Mouse (Mus musculus) liver, embryonic 12.5 days (tissue): ENCODE measurements around the gene Tkt. TPM values are rescaled to one million over a fixed set of nuclear protein-coding genes. Genes with fewer than 3 reads are reported as not detected.

Source experiments
- ATAC-seq: fragments of 200-750 bp; cut with Nextera tagmentation; 2 replicates; pipeline ENCODE4 v1.8.0; 2017; ENCODE audit warnings: moderate number of reproducible peaks, mild to moderate bottlenecking, moderate library complexity
- H3K27ac ChIP-seq: fragments of 300-500 bp; sonication (generic); 2 replicates; pipeline ENCODE4 v1.5.1; 2016; ENCODE audit warnings: mild to moderate bottlenecking
- H3K27me3 ChIP-seq: fragments of 300-500 bp; sonication (generic); replicated peaks from 2 replicates; pipeline ENCODE4 v1.6.1; 2016; ENCODE audit warnings: mild to moderate bottlenecking, moderate library complexity
- H3K36me3 ChIP-seq: fragments of 300-500 bp; sonication (generic); 2 replicates; pipeline ENCODE4 v1.6.1; 2016; ENCODE audit warnings: mild to moderate bottlenecking, moderate library complexity
- H3K4me1 ChIP-seq: fragments of 300-500 bp; sonication (generic); 2 replicates; pipeline ENCODE4 v1.6.1; 2016
- H3K4me2 ChIP-seq: fragments of 300-500 bp; sonication (generic); 2 replicates; pipeline ENCODE4 v1.6.1; 2016; ENCODE audit warnings: mild to moderate bottlenecking, moderate library complexity
- H3K4me3 ChIP-seq: fragments of 300-500 bp; sonication (generic); 2 replicates; pipeline ENCODE4 v1.5.1; 2016; ENCODE audit warnings: mild to moderate bottlenecking, moderate library complexity
- H3K9ac ChIP-seq: fragments of 300-500 bp; sonication (generic); 2 replicates; pipeline ENCODE4 v1.6.1; 2016; ENCODE audit warnings: mild to moderate bottlenecking, moderate library complexity
- H3K9me3 ChIP-seq: fragments of 300-500 bp; sonication (generic); replicated peaks from 2 replicates; pipeline ENCODE4 v1.6.1; 2016; ENCODE audit warnings: mild to moderate bottlenecking, moderate library complexity
- WGBS: fragments of 180-500 bp; shearing (Covaris S2); methylation state at CpG from one replicate; pipeline ENCODE4 v1.1.7; 2016; ENCODE audit not compliant: insufficient replicate concordance; 5-methylcytosine and 5-hydroxymethylcytosine counted together
- polyA plus RNA-seq: library from polyadenylated mRNA; unstranded; fragments of >200 nt; fragmentation: Nextera tagmentation; extraction: Ambion mirVana; gene quantifications from 2 replicates; pipeline ENCODE4 v1.2.1, GENCODE M21; 2016

Gene Tkt
- polyA plus RNA-seq, 1 experiment from 2014 or later: 280 TPM

DNA sequence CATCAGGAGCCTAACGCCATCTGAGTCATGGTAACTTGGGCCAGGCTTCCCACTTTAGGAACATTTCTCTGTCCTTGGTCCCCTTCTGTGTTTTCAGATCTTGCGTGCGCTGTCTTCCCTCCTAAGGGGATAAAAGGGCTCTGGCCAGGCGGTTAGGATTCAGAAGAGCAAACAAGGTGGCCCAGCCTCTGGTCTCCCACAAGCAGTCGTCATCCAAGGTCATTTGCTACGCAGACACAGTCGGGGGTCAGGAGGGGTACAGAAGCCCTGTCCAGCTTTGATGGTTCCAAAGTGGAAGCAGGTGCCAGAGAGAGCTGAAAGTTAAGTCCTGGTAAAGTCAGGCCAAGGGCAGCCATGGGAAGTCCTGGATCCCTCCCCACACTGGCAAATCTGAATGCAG is 42.8 kb downstream of the Tkt start:
- no peaks in the 10 kb centered on the region for H3K9me3 ChIP-seq
- H3K9ac ChIP-seq: no peak overlapping the region
- no peaks in the 10 kb centered on the region; the same call in 1 of the 2 replicates for H3K36me3 ChIP-seq
- ATAC-seq: no peak
- no peak overlapping the region for H3K4me2 ChIP-seq
- 63% methylated on average over 7 of the region's 7 CpGs for WGBS
- H3K4me1 ChIP-seq: peaks cover 20% of the 10 kb centered on the region
- no peak overlapping the region for H3K4me3 ChIP-seq
- no peak overlapping the region for H3K27ac ChIP-seq
- no peaks in the 10 kb centered on the region for H3K27me3 ChIP-seq

DNA sequence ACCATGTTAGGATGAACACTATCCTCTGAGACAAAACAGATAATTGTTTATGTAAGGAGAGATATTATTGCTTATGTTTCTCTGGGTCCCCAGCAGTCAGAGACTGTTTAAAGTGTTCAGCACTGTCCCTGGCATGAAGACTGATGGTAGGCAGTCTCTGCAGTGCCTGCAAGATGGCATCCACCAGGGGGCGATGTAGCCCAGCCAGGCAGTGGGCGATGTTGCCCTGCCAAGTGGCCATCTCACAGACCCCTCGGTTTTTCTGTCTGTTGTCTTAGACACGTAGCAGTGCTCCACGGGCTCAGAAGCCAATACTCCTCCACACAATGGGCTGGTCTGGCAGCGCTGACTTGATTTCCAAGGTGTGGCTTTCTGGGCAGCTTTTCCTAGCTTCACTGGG is 43.3 kb downstream of the Tkt start:
- H3K27me3 ChIP-seq: no peaks in the 10 kb centered on the region
- H3K4me3 ChIP-seq: no peak overlapping the region
- no peak overlapping the region for H3K27ac ChIP-seq
- WGBS: 9% methylated on average over 6 of the region's 6 CpGs
- H3K4me2 ChIP-seq: no peak overlapping the region
- no peaks in the 10 kb centered on the region for H3K9me3 ChIP-seq
- peaks cover 17% of the 10 kb centered on the region for H3K4me1 ChIP-seq
- no peaks in the 10 kb centered on the region; the same call in 1 of the 2 replicates for H3K36me3 ChIP-seq
- no peak for ATAC-seq
- H3K9ac ChIP-seq: no peak overlapping the region

DNA sequence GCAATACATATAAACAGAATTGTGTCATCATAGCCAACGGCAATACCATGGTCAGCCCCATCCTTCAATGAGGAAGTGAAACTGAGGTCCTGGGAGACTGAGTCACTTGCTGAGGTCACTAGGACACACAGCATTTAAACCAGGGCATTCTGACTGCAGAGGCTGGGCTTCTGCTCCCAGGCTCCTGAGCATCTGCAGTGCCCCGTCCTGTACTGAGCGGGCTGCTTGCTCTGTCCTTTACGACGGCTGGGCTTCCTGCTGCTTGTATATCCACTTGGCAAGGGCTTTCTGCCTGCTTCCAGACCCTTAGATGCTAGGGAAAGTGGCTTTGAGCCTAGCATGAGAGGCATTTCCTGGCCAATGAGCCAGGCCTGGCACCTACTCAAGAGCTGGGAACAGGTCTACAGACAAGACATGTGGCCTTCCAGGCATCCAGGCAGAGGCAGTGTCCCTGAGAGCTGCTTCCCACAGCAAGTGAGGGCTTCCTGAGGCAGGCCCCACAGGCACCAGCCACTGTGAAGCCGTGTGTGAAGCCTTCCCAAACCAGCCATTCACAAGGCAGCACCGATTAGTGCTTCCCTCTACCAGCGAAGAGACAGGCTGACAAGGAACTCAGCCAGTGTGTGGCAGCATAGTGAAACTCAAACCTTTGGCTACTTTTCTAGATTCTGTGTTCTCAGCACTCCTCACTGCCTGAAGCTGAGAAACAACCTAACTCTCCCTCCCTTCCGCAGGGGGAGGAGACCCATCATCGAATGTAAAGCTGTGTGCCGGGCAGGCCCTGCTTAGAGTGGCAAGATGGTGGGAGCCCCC is 45.3 kb downstream of the Tkt start:
- ATAC-seq: peak; percentile 22; the same call in 1 of the 2 replicates
- peak overlapping the region; percentile 52; the same call in 1 of the 2 replicates for H3K27ac ChIP-seq
- no peak overlapping the region for H3K4me2 ChIP-seq
- H3K9me3 ChIP-seq: no peaks in the 10 kb centered on the region
- no peak overlapping the region for H3K4me3 ChIP-seq
- no peak overlapping the region for H3K9ac ChIP-seq
- no peaks in the 10 kb centered on the region for H3K27me3 ChIP-seq
- peaks cover 13% of the 10 kb centered on the region for H3K36me3 ChIP-seq
- WGBS: 45% methylated on average over 11 of the region's 11 CpGs
- peaks cover 11% of the 10 kb centered on the region for H3K4me1 ChIP-seq

DNA sequence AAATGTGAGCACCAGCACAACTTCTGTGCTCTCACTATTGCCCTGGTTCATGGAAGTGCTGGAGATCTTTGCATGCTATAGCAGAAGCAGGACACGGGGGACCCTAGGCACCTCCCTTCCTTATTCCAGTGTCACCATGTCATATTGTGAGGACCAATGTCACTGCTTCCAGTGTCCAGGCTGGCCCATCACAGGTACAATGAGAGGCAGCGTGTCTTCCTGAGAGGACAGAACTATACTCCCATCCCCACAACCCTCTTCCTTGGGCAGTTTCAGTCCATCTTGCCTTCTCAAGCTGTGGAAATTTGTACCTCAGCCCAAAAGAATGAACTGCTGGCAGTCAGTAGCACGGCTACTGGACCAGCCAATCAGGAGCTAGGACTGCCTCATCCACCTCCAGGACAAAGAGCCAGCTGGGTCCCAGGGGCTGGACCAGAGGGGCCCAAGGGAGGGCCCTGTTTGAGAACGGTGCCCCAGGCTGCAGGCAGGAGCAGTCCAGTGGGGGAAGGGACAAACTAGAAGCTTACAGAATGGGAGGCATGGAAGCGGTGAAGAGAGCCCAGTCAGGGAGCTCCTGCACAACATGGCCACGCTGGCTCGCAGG is 46.0 kb downstream of the Tkt start:
- H3K4me2 ChIP-seq: no peak overlapping the region
- H3K27ac ChIP-seq: no peak overlapping the region
- H3K4me3 ChIP-seq: no peak overlapping the region
- no peaks in the 10 kb centered on the region for H3K27me3 ChIP-seq
- ATAC-seq: no peak
- H3K36me3 ChIP-seq: peaks cover 20% of the 10 kb centered on the region
- no peak overlapping the region for H3K9ac ChIP-seq
- peaks cover 11% of the 10 kb centered on the region for H3K4me1 ChIP-seq
- no peaks in the 10 kb centered on the region for H3K9me3 ChIP-seq
- 73% methylated on average over 7 of the region's 7 CpGs for WGBS

DNA sequence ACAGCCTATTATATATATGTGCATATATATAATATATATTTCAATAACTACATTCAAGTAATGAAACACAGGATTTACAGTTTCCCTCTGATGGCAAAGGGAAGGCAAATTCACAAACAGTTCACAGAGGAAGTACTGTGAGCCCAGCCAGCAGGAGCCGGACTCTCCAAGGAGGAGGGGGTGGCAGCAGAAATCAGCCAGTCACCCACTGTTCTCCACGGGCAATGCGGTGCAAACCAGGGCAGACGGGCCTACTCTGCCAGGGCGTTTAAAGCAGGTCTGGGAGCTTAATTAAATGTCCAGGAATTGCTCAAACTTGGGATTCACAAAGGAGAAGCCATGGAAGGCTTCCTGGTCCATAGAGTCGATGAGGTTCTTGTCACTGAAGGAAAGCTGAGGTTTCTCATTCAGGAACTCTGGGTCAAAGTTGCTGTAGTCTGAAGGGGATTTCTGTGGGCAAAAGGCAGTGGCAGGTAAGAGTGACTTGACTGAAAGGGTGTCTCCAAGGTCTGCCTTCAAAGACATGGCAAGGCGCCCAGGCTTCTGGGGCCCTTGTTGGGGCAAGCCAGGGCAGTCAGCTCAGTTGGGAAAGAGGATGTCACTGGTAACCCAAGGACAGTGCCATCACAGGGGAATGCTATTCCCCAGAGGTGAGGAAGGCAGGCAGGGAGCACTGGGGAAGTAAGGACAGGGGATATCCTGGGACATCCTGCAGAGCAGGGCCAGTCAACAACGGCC is 47.6 kb downstream of the Tkt start:
- Histone ChIP-seq H3K27me3 (no peaks in the 10 kb centered on the region), H3K9ac (no peak overlapping the region), H3K9me3 (no peaks in the 10 kb centered on the region), H3K4me1 (peaks cover 11% of the 10 kb centered on the region), H3K4me2 (no peak overlapping the region), H3K4me3 (no peak overlapping the region), H3K36me3 (peaks cover 33% of the 10 kb centered on the region), H3K27ac (no peak overlapping the region)
- ATAC-seq: no peak
- WGBS: 72% methylated on average over 8 of the region's 8 CpGs

DNA sequence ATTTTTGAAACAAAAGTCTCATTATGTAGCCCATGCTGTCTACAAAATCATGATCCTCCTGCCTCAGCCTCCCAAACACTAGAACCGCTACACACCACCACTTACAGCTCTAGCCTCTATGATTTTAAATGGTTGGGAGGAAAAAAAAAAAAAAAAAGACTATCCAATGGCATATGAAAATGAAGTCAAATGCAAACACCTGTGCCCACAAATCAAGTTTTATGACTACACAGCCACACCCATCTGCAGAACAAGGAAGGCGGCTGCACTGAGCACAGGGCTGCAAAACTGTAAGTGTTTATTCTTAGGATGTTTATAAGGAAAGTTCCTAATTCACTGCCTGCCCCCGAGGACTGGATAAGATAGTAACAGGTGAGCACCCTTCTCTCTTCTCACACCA is 48.2 kb downstream of the Tkt start:
- H3K36me3 ChIP-seq: peaks cover 40% of the 10 kb centered on the region
- 79% methylated on average over 3 of the region's 3 CpGs for WGBS
- ATAC-seq: no peak
- no peaks in the 10 kb centered on the region for H3K9me3 ChIP-seq
- H3K4me2 ChIP-seq: no peak overlapping the region
- H3K9ac ChIP-seq: no peak overlapping the region
- H3K4me3 ChIP-seq: no peak overlapping the region
- H3K27me3 ChIP-seq: no peaks in the 10 kb centered on the region
- H3K27ac ChIP-seq: no peak overlapping the region
- peaks cover 11% of the 10 kb centered on the region for H3K4me1 ChIP-seq

DNA sequence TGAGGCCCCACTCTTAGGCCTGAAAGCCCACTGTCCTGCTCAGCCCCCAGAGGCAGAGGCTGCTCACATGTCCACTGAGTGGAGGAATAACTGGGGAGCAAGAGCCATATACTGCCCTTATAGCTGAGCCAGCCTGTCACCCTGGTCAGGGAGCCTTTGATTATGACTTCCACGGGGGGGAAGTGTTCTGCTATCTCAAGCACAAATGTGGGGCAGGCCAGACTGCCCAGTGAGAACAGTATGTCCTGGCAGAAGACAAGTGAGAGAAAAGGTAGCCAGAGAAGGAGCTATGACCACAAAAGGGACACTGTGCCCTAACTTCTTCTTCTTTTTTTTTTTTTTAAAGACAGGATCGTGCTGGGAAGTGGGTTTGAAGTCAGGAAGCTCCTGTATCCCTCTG is 49.0 kb downstream of the Tkt start:
- H3K27ac ChIP-seq: no peak overlapping the region
- peaks cover 8% of the 10 kb centered on the region for H3K4me1 ChIP-seq
- no peak overlapping the region for H3K4me2 ChIP-seq
- WGBS: 48% methylated on average over 2 of the region's 2 CpGs
- peaks cover 47% of the 10 kb centered on the region for H3K36me3 ChIP-seq
- no peaks in the 10 kb centered on the region for H3K9me3 ChIP-seq
- H3K4me3 ChIP-seq: no peak overlapping the region
- no peak overlapping the region for H3K9ac ChIP-seq
- no peak for ATAC-seq
- no peaks in the 10 kb centered on the region for H3K27me3 ChIP-seq

DNA sequence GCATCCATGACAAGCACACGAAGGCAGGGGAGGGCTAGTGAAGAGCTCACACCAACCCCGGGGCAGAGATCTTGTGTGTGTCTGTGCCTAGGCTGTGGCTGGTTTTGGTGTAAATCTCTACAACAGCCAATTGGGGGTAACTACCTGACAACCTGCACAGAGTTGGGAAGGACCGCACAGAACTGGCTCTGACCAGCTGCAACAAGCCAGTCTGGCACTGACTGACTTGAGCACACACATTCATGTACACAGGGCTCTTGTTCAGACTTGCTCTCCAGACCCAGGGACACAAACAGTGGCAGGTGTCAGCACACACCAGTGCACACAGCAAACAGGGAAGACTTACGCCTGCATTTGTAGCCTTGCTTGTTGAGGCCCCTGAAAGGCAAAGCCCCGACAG is 58.7 kb downstream of the Tkt start:
- H3K4me3 ChIP-seq: no peak overlapping the region
- peaks cover 52% of the 10 kb centered on the region for H3K36me3 ChIP-seq
- no peak overlapping the region for H3K9ac ChIP-seq
- H3K9me3 ChIP-seq: no peaks in the 10 kb centered on the region
- H3K27me3 ChIP-seq: no peaks in the 10 kb centered on the region
- WGBS: 83% methylated on average over 5 of the region's 5 CpGs
- no peak for ATAC-seq
- no peak overlapping the region for H3K27ac ChIP-seq
- peaks cover 15% of the 10 kb centered on the region for H3K4me1 ChIP-seq
- no peak overlapping the region for H3K4me2 ChIP-seq

DNA sequence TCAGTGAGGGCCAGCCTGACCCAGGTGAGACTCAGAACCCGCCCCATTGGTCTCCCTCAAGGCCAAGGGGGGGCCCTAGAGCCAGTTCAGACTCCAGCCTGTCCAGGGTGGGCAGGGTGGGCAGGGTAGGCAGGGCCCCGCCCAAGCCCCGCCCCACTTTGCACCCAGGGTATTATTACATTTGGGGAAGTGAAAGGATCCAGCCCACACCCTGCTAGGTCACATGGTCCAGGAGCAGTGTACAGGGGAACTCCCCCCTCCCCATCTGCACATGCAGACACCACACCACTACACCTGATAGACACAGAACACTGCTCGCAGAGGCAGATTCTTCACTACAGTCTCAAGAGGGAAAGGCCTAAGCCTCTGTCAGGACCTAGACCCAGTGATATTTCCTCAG is 59.5 kb downstream of the Tkt start:
- ATAC-seq: no peak
- 47% methylated on average over 4 of the region's 4 CpGs for WGBS

DNA sequence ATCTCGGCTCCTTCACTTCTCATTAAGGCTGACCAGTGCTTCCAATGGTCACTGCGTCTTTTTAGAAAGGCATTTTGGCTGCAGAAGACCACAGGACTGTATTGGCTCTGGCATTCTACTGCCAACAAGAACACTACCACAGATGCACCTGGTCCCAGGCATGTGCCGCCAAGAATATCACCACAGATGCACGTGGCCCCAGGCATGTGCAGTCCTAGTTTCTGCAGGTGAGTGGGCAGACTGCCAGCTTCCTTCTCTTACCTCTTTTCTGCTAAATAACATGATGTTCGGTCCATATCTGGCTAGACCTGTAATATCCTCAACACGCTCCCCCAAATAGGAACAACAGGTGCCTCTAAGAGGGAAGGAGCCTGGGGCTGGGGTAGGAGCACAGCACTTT is 60.0 kb downstream of the Tkt start:
- ATAC-seq: no peak
- no peak overlapping the region for H3K4me2 ChIP-seq
- no peaks in the 10 kb centered on the region for H3K27me3 ChIP-seq
- H3K9ac ChIP-seq: no peak overlapping the region
- no peak overlapping the region for H3K4me3 ChIP-seq
- 80% methylated on average over 6 of the region's 6 CpGs for WGBS
- H3K4me1 ChIP-seq: peaks cover 27% of the 10 kb centered on the region
- H3K36me3 ChIP-seq: peaks cover 44% of the 10 kb centered on the region
- H3K27ac ChIP-seq: no peak overlapping the region
- no peaks in the 10 kb centered on the region for H3K9me3 ChIP-seq

More for the DNA sequence above, 59.5 kb downstream of the Tkt start:
- peaks cover 44% of the 10 kb centered on the region for H3K36me3 ChIP-seq
- H3K27ac ChIP-seq: no peak overlapping the region
- no peak overlapping the region for H3K4me3 ChIP-seq
- no peak overlapping the region for H3K4me2 ChIP-seq
- no peaks in the 10 kb centered on the region for H3K9me3 ChIP-seq
- no peak overlapping the region for H3K9ac ChIP-seq
- H3K27me3 ChIP-seq: no peaks in the 10 kb centered on the region
- peaks cover 23% of the 10 kb centered on the region for H3K4me1 ChIP-seq

DNA sequence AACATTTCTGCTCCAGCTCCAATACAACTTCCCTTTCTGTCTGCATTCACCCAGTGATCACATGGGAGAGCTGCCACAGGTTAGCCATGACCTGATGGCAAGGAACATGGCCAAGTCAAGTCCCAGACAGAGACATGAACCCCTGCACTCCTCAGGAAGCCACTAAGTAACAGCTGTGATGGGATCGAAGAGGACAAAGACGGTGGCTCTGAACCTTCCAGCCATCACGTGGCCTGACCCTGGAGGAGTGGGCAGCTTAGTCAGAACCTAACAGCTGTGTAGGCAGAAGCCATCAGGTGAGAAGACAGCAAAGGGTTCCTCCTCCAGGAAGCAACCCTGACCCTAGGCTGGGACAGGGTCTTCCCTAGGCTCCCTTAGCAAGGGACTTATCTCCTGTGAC is 61.3 kb downstream of the Tkt start:
- 79% methylated on average over 3 of the region's 3 CpGs for WGBS
- Histone ChIP-seq H3K4me2 (no peak overlapping the region), H3K9me3 (no peaks in the 10 kb centered on the region), H3K9ac (no peak overlapping the region), H3K4me3 (no peak overlapping the region), H3K27ac (no peak overlapping the region), H3K36me3 (peaks cover 37% of the 10 kb centered on the region), H3K4me1 (peaks cover 27% of the 10 kb centered on the region), H3K27me3 (no peaks in the 10 kb centered on the region)
- no peak for ATAC-seq

DNA sequence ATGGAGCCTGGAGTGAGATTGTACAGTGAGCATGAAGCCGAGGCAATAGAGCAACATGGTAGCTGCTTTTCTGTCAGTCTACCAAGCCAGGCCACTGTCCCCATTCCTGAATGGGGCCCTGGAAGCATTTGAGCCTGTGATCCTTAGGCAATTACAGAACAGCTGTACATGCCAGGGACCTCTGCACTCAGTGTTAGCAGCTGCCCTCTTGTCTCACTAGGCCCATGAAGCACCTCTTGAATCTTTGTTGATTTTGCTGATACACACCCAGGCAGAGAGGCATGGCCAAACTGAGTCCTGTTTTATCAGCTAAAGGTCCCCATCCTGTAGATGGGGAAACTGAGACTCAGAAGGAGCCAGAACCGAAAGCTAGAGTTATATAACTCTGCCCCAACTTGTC is 62.1 kb downstream of the Tkt start:
- 64% methylated on average over 2 of the region's 2 CpGs for WGBS
- no peak overlapping the region for H3K4me2 ChIP-seq
- peaks cover 28% of the 10 kb centered on the region for H3K4me1 ChIP-seq
- ATAC-seq: no peak
- no peak overlapping the region for H3K27ac ChIP-seq
- H3K9ac ChIP-seq: no peak overlapping the region
- H3K27me3 ChIP-seq: no peaks in the 10 kb centered on the region
- peaks cover 33% of the 10 kb centered on the region for H3K36me3 ChIP-seq
- no peaks in the 10 kb centered on the region for H3K9me3 ChIP-seq
- H3K4me3 ChIP-seq: no peak overlapping the region
